Mouse (Mus musculus) erythroblast, embryonic 14.5 days (primary cell): ENCODE measurements around the gene Atg3.

Experiments
- GATA1 ChIP-seq: IDR thresholded peaks from 2 replicates; pipeline ENCODE4 v1.6.1; 2012; ENCODE audit warnings: low read length, inconsistent platforms, mixed read lengths
- TAL1 ChIP-seq: IDR thresholded peaks from 3 replicates; pipeline ENCODE4 v1.6.1; 2012; ENCODE audit warnings: low read length, inconsistent platforms, mixed read lengths

DNA sequence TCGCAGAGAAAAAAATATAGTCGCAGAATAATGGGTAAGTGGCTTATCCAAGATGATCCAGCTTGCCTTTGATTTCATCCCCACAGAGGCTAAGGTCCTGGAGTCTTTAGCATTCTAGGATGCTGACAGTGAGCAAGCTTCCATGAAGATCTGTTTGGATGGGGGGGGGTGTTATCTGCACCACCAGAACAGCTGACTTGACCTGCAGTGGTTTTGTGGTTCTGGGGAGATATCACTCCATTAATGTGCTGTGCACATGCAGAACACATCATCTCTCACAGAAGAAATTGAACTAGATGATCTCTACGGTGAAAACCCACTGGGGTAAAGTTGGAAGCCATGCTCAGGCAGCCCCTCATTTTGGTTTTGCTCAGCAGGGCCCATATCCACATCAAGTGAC lies 41.4 kb upstream of the Atg3 start:
- TF ChIP-seq TAL1 (no peak), GATA1 (no peak)
